Mouse (Mus musculus): ENCODE measurements around the gene Sgsm2.

- no peak for TF ChIP-seq CTCF (IDR thresholded peaks at IDR 0.05; ENCODE audit: extremely low read depth, insufficient read depth, insufficient read length, insufficient replicate concordance)
- TF ChIP-seq POLR2A (IDR thresholded peaks at IDR 0.05; ENCODE audit: low read depth, low read length) = peak; percentile 68
Observed at GRCm38 (mm10) chr11:74897678-74898516, 1.0 kb upstream of the Sgsm2 start, which contains the start of gene Tsr1.

Data from spleen, adult 2 months (tissue).